Mouse (Mus musculus): Measurements from ENCODE around the gene Bbs9. TPM values are rescaled to one million over a fixed set of nuclear protein-coding genes. Genes with fewer than 3 reads are reported as not detected.

Bbs9 gene
- total RNA-seq, 2 experiments from 2014 or later: 41.9 to 42.0 TPM

DNA sequence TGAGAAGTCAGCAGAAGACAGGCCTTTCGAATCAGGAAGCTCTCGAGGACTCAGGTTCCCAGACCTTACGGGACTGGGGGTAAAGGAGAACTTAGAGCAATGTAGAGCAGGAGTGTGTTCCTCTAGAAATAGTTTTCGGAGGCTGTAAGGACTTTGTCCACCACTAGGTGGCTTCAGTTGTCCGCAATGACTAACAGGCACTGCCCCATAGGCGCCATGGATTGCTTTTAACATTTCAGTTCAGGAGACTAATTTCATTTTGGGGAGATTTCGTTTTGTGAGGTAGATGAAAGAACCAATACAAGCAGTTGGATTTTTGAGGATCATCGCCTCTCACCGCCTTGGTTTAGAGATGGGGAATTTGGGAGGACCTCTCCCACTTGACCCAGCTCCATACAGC, 149.5 kb downstream of the Bbs9 start:
- peak; percentile 49 to 54 for DNase-seq (ENCODE audit: low spot score in 2 of 2)

DNA sequence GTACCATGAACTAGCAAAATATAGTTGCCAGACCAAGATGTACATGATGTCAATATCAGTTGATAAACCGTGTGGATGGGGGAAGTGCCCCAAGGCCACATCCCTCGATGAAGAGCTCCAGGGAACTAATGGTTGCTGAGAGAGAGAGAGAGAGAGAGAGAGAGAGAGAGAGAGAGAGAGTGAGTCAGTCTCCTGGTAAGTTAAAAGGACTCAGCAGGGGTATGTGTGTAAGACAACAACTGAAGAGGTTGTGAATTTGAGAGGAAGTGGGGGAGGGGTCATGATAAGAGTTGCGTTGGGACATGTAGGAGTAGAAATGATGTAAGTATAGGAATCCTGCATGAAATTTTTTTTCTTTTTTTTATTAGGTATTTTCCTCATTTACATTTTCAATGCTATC, 150.5 kb downstream of the Bbs9 start:
- no peak for DNase-seq (ENCODE audit: low spot score in 2 of 2)

- DNase-seq (ENCODE audit: low spot score in 2 of 2): no peak
These were observed 152.4 kb downstream of the Bbs9 start for GRCm38 (mm10) chr9:22627912-22628311.

- DNase-seq (ENCODE audit: low spot score in 2 of 2): no peak
These were observed 157.4 kb downstream of the Bbs9 start for GRCm38 (mm10) chr9:22632800-22633485.

DNA sequence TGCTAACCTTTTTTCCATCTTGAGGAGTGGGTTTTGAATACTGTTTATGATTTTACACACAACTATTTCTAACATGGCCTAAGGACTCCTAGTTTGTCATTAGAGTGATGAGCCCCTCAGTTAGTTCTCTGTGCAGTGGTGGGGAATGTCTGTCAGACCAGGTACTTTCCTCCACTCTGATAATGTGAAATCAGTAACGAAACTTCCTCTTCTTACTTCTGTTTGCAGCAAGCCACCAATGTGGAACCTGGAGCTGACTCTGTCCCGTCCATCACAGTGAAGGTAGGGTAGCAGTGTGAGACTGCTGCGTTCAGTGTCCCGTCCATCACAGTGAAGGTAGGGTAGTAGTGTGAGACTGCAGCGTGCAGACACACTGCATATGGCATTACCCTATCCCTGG, 163.0 kb downstream of the Bbs9 start:
- no peak for DNase-seq (ENCODE audit: low spot score in 2 of 2)

GRCm38 (mm10) chr9:22640683-22641431, 165.3 kb downstream of the Bbs9 start:
- no peak for DNase-seq (ENCODE audit: low spot score in 2 of 2)

- no peak for DNase-seq (ENCODE audit: low spot score in 2 of 2)
These were observed 170.4 kb downstream of the Bbs9 start for GRCm38 (mm10) chr9:22645844-22646390.

DNA sequence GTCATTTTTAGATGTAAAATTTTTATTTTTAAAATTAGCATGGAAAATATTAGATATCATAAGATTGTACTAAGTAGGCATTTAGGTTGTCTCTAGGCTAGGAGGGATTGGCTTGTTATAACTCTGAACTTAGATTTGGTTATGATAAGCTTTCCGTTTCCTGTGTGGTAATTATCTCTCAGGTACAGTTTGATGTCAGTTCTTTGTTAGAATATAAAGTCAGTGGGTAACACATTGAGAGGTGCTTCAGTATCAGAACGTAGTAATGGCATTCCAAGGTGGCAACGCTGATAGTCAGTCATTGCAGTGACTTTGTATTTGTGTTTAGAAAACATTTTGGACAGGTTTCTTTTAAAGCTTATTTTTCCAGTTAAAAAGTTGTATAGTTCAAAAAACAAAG, 170.9 kb downstream of the Bbs9 start:
- no peak for DNase-seq (ENCODE audit: low spot score in 2 of 2)

DNA sequence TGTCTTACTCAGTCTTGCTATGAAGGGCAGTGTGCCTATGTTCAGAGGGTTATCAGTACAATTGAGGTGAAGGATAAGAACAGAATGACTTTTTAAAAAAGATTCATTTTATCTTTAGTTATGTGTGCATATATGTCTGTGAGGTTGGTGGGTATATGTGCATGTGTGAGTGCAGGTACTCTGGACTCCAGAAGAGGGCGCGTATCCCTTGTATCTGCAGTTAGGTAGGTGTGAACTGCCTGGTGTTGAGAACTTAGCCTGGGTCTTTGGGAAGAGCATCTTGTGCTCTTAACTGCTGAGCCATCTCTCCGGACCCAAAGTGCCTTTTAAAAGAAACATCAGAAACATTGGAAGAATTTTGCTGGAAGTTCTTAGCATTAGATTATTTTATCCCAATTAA, 172.6 kb downstream of the Bbs9 start:
- no peak for DNase-seq (ENCODE audit: low spot score in 2 of 2)

- DNase-seq (ENCODE audit: low spot score in 2 of 2): no peak
These were observed 174.1 kb downstream of the Bbs9 start for GRCm38 (mm10) chr9:22649606-22650005.

DNA sequence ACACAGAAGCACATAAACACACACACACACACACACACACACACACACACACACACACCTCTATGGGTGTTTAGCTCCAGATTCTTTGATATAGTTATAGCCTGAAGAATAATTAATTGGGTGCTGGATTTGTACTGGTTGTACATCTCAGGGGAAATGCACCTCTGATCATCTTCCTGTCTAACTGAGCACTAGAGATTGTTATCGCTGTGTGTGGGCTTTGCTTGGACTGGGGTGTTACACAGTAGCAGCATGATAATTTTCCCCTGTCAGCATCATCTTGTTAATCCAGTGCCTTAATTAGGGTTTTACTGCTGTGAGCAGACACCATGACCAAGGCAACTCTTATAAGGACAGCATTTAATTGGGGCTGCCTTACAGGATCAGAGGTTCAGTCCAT, 175.3 kb downstream of the Bbs9 start:
- DNase-seq (ENCODE audit: low spot score in 2 of 2): no peak

DNA sequence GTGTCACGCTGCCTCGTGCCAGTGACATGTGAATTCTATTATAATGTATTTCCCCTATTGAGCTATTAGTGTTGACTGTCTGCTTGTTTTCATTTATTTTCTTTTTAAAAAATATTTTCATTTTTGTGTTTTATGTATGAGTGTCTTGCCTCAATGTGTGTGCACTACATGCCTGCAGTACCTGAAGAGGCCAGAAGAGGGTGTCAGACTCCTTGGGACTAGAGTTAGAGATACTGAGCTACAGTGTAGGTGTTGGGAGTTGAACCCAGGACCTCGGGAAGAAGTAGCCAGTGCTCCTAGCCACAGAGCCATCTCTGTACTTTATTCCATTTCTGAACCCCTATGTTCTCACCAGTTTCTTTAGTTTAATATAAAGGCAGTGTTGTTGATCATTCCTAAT, 176.1 kb downstream of the Bbs9 start:
- DNase-seq (ENCODE audit: low spot score in 2 of 2): no peak

DNA sequence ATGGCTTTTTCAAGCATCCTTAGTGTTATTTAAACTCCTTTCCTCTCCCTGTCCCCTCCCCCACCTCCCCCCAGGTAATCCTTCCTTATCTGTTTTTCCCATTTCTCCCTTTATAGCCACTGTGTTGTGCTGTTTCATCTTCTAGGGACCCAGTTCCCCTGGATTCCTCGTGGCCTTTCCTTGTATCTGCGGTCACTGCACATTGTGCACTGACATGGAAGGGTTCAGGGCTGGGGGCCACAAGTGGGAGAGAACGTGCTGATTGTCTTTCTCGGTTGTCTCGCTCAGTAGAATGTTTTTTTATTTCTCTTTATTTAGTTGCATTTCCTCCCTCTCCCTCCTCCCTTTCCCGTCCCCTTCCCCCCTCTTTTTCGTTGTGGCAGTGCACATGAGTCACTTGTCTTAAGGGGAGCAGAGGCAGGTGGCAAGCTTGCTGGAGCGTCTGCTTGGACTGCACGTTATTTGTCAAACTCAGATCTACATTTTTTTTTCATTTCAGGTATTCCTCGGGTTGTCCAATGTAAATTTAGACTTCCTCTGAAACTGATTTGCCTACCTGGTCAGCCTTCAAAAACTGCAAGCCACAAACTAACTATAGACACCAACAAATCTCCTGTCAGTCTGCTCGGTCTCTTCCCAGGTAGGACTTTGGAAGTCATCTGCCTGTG, 179.3 kb downstream of the Bbs9 start:
- DNase-seq (ENCODE audit: low spot score in 2 of 2): no peak

DNA sequence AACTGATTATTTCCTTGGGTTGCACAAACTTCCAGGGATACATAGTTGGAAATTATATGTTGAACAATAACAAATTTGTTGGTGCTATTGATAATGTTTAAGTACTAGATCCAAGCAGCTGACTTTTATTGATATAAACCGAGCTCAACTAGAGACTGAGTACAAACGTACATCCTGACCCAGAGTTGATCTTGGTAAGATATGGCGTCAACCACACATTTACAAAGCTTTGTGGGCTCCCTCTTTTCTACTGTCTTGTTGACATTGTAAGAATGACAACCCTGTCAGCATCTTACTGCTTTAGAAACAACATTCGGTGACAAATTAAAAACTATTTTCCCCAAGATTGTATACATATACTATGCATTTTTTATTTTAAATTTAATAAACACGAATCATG, 181.7 kb downstream of the Bbs9 start:
- DNase-seq (ENCODE audit: low spot score in 2 of 2): no peak

GRCm38 (mm10) chr9:22665155-22665554, 189.6 kb downstream of the Bbs9 start:
- no peak for DNase-seq (ENCODE audit: low spot score in 2 of 2)

DNA sequence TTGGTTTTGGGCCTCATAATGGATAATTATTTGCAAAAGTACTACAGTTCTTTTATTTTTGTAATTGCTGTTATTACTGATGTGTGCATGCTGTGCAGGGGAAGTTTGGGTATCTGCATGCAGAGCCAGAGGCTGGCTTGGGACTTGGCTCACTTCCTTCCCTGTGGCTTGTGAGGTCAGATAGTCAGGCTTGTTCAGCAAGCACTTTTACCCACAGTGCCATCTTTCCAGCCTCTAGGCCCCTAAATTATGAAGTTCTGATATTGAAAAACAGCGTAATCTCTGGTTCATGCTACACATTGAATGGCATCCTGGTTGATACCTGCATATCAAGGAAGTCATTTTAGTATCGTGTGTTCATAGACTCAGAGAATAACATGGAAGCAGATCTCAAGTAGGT, 197.4 kb downstream of the Bbs9 start:
- no peak for DNase-seq (ENCODE audit: low spot score in 2 of 2)

GRCm38 (mm10) chr9:22677132-22677829, 201.8 kb downstream of the Bbs9 start:
- DNase-seq (ENCODE audit: low spot score in 2 of 2): no peak

DNA sequence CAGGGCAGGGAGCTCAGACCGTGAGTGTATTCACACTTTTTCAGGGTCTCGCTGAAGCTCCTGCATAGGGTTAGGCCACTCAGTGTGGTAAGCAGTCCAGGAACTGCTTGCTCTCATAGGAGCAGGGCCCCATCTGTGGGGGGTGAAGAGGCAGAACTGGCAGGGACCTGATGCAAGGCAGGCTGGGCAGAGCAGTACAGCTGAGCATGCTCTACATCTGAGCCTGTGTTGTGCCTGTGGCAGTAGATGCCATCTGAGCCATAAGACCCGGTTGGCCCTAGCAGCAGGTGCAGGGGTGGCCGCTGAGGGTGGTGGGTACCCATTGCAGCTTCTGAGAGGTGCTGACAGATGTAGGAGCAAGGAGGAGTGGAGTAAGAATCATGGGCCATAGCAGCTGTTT, 202.5 kb downstream of the Bbs9 start:
- no peak for DNase-seq (ENCODE audit: low spot score in 2 of 2)

DNA sequence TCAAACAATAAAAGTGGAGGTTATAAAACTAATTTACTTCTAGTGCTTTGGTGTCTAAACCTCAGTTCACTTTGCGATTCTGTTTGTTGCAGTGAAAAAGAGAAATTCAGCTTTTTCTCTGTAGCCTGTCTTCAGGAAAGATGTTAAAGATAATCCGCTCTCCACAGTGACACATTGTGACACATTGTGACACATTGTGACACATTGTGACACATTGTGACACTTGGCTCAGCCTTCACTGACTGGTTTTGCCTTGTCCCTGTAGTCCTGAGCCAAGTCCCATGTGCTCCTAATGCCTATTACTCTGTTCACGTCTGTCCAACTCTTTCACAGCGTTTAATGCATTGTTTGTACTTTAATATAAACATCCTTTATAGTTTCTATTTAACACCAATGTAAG, 203.0 kb downstream of the Bbs9 start:
- DNase-seq (ENCODE audit: low spot score in 2 of 2): no peak

DNA sequence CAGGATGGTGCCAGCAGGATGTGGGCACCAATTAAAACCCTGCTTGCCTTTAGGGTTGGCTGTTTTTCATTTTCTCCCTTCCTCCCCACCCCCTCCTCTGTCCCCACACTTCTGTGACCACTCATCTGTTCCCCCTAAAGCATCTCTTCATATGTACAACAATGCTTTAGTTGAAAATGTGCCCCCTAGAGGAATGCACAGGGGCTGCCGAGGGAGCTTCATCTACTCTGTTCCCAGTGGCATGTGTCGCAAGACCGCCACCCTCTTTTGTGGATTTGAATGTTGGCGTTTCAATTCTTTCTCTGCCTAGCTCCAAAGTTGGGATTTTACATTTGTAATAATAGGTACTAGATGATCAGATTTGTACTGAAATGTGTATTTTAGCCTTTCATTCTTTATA, 204.0 kb downstream of the Bbs9 start:
- no peak for DNase-seq (ENCODE audit: low spot score in 2 of 2)

GRCm38 (mm10) chr9:22680031-22680430, 204.5 kb downstream of the Bbs9 start:
- DNase-seq (ENCODE audit: low spot score in 2 of 2): no peak

Data from left cerebral cortex, adult 18-20 months (tissue).